Mouse (Mus musculus) lung, postnatal 0 days (tissue): ENCODE measurements at regions not wholly inside any gene's neighbourhood (a gene's known extent, or its start where the extent isn't known, plus 50 kb on each side); places are given as distances from the start of the nearest gene placed in this dataset.

ENCODE experiments used
- CTCF ChIP-seq: IDR thresholded peaks from 2 replicates; pipeline ENCODE4 v1.5.1; 2016; ENCODE audit warnings: antibody characterized with exemption, mild to moderate bottlenecking
- EP300 ChIP-seq: IDR thresholded peaks from 2 replicates; pipeline ENCODE4 v1.6.1; 2016; ENCODE audit warnings: antibody characterized with exemption, mild to moderate bottlenecking, control low read depth

- TF ChIP-seq EP300 (no peak), CTCF (no peak)
Observed at GRCm38 (mm10) chr1:193967957-193968926, 598.1 kb upstream of the Camk1g start.
